Mouse (Mus musculus) frontal cortex, adult 2 months (tissue): ENCODE measurements around the gene Ntn1. TPM values are rescaled to one million over a fixed set of nuclear protein-coding genes. Genes with fewer than 3 reads are reported as not detected.
A peak's percentile ranks its signal among the peaks of the same experiment; 100 is the strongest.

Experiments
- DNase-seq, 2 experiments: peaks; one replicate each; pipeline ENCODE4 v3.0.0; 2022; ENCODE audit warnings: low spot score in 1 of 2; ENCODE audit errors: extremely low spot score in 1 of 2
- polyA plus RNA-seq: library from polyadenylated mRNA; depleted of rRNA; stranded (reverse); fragments of >200 nt; gene quantifications from 2 replicates; pipeline ENCODE4 v1.2.3, GENCODE M21; 2012; rRNA removed

The Ntn1 gene
- 6.0 and 6.2 TPM in 2 replicates for polyA plus RNA-seq

DNA sequence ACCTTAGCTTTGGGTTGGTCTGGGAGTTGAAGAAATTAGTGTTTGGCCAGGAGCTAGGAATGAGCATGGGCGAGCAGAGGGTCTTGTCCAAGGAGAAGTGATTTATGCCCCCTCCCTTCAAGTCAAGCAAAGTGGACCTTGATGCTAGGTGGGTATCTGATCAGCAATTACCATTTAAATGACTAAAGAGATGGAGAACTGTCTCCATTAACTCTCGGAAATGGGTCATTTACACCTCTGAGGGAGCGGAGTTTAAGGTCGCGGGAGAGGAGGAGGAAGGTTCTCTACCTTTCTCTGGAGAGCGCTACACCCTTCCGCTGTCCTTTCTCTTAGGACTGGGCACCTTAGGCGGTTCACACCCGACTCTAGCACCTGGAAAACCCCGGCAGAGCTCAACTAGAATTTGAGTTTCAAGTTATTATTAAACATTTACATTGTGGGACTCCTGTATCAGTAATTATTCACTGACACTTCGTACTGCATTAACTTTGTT lies at the start of gene Ntn1:
Ntn1 (minus strand) TSS at position 97 of the 493 bp plus-strand sequence.
- DNase-seq, result no peak

DNA sequence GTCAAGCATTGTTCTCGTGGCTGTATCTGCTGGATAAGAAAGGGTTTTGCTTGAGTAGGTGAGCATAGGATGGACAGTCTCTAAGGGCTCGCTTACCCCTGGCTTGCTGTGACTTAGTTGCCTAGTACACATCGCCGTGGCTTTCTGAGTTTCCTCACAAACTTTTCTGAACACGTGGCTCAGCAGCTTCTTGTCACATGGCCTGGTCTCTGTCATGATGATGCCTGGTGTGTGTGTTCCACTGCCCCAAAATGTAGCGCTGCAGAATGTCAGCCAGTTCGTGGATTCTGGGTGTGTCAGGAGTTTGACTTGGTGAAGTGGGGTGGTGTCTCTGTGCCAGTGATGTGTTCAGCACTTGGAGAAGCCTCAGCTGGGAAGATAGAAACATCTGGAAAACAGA lies 47.7 kb upstream of the Ntn1 start:
- no peak for DNase-seq

DNA sequence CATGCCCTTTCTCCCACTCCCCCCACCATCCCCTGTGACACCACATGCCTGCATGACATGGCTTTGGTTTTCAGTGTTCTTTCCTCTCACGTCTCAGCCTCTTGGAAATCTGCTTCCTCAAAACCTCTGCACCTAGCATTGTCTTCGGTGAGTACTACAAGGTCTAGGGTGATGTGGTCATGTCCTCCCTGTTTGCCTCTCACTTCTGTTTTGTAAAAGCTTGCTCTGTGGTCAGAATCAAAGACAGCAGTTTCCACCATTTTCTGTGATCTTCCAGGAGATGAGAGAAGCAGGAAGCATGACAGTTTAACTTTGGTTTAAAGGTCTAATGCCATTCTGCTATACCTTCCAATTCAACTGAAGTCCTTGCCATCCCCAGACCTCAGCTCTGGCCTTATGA lies 46.6 kb upstream of the Ntn1 start:
- no peak for DNase-seq

DNA sequence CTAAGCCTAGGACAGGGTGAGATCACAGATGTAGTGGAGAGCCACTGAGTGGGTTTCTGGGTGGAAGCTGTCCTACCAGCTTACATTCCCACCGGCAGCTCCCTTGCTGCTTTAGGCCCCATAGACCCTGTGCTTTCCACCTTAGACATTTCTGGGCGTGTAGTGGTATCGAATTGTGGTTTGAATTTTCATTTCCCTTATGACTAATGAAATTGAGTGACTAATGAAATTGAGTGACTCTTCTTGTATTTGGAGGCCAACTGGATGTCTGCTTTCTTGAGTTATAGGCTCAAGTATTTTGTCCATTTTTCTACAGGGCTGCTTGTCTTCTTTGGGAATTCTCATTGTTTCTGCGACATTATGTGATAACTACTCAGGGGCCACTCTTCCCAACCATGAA lies 45.9 kb upstream of the Ntn1 start:
- no peak for DNase-seq

DNA sequence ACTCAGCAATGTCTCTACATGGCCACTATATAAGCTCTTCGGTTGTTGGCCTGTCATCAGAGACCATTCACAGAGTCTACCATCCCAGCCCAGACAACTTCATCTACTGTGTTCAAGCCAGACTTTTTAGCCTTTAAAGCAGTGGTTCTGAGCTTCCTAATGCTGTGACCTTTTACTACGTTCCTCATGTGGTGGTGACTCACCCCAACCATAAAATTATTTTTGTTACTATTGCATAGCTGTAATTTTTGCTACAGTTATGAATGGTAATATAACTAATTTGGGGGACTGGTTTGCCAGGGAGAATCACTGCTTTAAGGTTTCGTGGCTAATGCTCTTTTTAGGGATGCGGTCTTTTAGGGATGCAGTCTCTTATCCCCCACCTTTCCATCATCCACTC lies 45.3 kb upstream of the Ntn1 start:
- no peak for DNase-seq

DNA sequence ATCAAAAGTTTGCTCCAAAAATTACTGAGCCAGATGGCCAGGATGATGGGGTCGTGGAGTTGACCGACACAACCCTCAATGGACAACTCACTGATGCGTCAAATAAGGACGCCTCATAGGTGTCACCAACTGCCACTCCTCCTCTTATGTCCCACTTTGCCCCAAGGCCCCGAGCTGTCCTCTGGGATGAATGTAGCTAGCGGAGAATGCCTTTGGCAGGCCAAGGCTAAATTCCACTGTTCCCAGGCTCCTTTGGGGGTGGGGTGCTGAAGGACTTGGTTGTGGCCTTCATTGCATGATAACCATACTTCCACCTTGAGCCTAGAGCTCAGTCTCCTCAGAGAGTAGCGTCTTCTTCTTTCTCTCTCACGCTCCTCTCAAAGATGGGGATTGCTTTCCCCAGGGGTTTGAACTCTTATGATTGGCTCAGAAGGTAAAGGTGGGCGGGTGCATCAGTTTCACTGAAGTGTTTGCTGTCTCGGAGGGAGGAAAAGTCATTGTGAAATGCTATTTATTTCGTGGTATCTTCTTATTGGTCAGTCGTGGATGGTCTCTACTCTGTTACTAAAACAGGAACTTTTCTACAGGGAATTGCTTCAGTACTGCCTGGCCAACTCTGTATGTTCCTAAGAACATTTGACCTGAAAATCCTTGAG lies 42.5 kb upstream of the Ntn1 start:
- DNase-seq, result no peak

DNA sequence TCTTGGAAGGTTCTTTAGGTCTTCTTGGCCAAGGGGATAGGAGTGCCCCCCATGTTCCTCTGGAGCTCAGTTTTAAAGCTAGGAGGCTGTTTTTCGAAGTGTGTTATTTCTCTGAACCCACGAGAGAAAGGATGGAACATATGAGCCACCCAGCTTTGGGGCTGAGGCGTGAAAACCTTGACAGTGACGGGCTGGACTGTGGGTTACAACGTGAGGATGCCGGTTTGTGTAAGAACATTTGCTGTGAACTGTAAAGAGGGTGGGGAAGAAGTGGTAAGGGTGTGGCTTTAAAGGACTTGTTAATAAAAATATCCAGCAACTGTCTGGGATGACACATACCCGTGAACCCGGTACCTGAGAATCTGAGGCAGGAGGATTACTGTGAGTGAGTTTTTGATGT lies 41.7 kb upstream of the Ntn1 start:
- no peak for DNase-seq

DNA sequence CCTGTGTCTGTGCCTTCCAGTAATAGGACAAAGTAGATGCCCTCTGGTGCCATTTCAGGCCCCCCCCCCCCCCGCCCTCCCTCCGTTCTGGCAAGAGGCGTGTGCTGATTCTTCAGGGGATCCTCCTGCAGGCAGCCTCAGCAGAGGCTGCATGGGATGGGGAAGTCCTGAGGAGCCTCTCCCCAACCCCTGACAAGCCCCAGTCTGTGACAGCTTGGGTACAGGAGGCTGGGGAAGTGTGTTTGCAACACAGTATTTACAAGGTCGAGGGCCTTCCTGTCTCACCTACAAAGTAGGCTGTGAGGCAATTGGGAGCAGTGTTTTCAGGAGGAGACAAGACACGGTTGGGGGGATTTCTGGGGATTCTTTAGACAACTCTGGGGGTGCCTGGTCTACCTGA lies 40.3 kb upstream of the Ntn1 start:
- no peak for DNase-seq

DNA sequence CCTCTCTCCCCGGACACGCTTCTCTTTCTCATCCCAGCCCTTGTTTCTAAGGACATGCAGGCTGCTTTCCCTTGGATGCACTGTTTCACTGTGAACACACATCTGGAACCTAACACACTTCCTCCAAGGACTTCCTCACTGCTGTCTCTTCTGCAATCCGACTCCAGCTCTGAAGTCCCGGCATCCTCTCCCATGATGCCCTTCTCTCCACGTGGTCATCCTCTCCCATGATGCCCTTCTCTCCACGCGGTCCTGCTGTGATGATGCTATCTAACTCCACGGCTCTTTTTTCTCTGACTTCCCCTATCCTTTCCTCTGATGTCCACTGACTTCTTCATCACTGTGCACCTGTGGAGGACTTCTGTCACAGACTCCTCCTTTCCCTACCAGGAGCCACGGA lies 39.5 kb upstream of the Ntn1 start:
- no peak for DNase-seq

DNA sequence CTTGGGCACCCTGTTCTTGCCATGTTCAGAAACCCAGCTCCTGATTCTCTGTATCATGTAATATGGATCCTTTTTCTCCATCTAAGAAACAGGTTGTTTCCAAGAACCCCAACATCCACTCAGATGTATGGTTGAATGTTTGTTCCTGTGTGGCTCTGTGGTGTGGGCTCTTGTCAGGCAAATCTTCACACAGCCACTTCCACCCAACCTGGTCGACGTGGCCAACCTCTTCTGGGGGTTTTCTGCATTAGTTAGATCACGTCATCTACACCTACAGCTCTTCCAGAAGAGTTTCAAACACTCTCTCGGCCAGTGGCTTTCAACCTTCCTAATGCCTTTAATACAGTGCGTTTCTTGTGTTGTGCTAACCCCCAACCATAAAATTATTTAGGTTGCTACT lies 35.8 kb upstream of the Ntn1 start:
- no peak for DNase-seq

DNA sequence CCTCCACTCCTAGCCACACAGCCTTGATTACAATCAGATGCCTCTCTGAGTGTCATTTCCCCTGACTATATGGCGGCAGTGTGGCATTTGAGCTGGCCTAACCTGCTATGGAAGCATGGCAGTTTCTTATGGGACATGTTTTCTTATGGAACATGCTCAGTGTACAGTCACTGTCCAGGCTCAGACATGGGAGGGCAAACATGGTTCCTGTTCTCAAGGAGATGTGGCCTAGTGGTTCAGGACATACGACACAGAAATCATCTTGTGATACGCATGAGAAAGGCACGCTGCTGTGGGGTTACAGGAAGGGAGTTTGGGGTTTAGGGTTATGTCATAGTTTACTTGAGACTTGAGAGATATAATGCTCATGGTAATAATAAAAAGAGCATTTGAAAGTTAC lies 35.0 kb upstream of the Ntn1 start:
- no peak for DNase-seq

DNA sequence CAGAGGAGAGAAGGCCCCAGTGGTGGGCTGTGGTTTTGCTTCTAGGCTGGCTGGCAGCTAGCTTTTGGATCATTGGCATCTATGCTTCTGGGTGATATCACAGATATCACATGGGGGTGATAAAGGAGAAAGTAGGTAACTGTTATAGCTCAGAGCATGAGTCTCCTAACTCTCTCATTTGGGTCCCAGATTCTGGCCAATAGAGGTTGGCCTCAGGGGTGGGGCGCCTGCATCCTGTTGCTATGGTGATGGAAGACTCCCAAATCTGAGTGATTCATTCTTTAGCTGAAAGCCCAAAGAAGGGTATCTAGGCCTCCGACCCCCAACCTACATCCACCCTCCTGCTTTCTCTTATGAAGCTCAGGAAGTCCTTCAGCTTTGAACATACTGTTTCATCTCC lies 34.1 kb upstream of the Ntn1 start:
- DNase-seq, result no peak

DNA sequence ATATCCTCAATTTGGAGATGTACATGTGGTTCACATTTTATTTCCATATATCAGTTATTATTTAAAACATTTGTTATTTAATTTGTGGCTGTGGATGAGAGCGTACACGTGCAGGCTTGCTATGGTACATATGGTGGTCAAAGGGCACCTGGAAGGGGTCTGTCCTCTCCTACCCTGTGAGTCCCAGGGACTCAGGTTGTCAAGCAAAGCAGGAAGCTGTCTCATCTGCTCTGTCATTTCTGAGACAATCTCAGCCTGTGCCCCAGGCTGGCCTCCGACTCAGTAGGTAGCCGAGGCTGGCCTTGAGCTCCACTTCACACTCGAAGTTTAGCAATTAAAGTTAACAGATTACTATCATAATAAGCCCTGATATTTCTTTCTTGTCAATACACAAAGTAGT lies 32.9 kb upstream of the Ntn1 start:
- DNase-seq, result no peak

DNA sequence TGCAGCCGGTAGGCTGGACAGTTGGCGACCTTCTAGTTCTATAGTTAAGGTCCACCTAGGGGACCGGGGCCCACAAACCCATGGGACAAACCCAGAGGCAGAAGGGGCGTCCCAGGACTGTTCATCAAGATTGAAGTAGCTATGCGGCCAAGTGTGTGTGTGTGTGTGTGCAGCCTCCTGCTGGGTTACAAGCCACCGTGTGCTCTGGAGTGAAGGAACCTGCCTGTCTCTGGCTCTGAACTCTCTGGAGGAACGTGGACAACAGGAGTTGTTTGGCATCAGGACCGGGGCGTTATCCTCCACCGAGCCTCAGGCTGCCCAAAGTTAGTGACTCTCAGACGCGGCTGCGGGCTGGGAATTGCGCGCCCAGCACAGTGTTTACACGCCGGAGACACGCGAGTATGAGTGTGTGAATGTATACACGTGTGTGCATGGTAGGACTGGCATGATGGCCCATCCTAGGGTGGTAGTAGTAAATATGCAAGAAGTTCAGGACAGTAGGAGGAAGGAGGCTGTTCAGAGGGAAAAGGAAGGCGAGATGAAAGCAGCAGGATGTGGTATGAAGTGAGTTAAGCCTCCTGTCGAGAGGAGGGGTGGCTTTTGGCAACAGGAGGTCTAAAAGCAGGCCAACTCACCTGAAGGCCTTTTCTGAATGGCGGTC lies 31.9 kb upstream of the Ntn1 start:
- DNase-seq, result no peak

DNA sequence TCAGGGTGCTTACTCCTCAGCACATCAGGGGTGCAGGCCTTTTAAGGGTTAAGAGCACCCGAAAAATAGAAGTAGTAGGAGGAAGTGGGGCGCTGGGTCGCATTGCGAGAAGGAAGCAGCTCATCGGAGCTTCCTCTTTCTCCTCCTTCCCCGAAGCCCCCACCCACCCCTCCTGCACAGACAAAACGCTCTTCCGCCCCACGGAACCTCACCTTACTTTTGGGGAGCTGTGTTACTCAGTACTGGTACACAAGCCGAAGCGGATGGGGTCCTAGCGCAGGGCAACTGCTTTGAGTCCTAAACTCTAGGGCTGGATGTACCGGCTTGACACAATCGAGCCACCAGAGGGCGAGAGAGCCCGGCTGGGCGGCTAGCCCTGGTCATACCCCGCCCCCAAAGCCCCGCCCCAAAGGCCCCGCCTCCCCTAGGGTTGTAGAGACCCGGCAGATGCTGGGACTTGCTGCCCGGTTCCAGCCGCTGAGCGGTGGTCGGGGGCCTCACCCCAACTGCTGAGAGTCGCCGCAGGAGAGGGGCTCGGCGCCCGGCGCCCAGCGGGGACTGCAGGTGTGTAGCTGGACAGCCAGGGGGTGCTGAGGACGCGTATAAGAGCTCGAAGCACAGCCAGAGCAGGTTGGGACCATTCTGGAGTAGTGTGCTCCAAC lies 31.2 kb upstream of the Ntn1 start, which contains the start of gene Pik3r5:
Pik3r5 (plus strand) TSS at position 423 of the 662 bp plus-strand sequence.
- peak; percentile 8 to 72 for DNase-seq

DNA sequence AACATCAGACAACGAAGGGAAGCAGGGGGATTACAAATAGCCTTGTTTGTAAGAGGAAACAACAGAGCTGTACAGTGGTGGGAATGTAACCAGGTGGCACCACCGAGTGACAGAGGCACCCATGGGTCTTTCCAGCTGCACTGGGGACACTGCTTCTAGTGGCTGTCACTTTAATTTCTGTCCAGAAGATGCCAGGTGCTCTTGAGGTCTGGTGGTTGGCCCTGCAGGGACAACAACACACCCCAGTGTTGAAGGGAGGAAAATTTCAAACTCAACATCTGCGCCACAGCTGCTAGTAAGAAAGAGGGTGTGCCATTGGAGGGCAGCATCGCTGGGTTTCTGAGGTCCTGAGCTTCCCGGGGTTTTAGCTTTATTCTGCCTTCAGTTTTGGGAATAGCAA lies 30.0 kb upstream of the Ntn1 start:
- DNase-seq, result no peak

DNA sequence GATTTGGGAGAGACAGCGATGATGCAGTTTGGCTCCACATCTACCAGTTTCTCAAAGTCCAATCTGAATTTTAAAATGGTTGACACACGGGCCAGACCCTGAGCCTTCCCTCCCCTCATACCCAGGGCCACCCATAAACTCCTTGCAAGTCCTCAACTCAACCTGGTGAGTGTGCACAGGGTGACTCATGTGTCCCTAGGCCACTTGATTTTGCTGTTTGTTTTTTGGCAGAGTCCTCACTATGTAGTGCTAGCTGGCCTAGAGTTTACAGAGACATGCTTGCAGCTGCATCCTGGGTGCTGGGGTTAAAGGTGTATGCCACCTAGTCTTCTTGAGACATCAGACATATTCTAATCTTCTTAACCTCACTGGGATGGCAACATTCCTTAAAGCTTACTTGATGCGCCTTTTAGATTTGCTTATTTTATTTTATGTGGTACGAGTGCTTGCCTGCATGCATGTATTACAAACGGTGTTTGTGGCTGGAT lies 26.5 kb upstream of the Ntn1 start:
- DNase-seq, result no peak

DNA sequence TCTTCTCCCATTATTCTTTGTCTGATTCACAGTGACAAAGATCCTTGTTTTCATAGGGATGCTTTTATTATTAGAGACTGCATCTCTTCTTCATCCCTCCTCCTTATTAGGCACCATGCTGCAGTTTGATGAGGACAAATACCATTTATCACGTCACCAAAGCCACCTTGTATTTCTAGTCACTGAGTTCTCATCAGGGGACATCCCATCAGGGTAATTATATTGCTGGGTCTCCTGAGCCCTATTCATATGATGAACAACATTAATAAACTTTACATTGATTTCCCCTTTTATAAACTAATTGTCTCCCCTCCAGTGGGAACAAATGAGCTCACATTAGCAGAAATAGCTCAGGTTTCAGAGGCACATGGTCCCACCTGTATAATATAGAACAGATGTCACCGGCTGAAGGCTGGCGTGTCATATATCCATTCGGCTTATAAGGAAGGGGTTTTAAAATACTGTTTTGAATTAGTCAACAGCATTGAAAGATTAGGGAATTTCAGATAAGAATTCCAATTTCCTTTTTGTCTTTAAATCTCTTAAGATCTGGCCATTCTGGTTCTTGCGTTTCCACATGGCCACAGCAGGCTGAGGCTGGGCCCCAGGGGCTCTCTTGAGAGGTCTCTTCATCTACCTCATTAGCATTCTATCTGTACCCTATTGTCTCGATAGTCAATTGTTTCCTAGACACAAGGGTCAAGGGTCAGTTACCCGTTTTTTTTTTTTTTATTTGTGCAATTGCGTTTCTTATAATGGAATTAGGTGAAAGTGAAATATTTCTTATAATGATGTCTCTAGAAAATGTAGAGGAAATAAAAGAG lies 25.1 kb upstream of the Ntn1 start:
- no peak for DNase-seq

DNA sequence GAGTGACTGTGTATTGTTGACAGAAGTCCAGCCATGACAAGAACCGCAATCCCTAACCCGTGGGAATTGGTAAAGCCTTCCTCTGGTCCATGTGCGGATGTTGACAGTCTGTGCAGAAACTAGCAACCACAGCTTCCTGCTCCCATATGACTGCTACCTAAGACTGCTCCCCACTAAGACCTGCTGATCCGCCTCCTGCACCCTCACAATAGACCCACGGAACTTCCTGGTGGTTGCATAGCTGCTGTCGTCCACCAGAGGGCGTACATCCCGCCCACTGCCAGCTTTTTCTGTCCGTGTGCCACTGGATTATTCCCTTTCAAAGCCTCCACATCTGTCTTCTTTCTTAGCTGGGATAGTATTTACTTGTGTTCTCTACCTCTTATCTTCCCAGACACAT lies 17.2 kb upstream of the Ntn1 start:
- DNase-seq, result peak in 1 of 2 experiments; percentile 48

DNA sequence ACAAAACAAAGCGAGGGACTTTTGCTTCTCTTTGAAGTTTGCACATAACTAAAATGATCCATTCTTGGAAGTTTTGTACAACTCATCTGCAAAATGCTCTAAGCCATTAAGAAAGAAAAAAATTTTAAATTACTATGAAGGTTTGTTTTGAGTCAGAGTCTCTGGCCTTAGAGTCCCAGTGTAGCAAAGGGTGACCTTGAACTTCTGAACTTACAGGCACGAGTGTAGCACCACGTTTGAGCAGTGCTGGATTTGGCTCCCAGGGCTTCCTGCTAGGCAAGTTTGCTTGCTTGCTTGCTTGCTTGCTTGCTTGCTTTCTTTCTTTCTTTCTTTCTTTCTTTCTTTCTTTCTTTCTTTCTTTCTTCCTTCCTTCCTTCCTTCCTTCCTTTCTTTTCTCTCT lies 16.4 kb upstream of the Ntn1 start:
- DNase-seq, result no peak

DNA sequence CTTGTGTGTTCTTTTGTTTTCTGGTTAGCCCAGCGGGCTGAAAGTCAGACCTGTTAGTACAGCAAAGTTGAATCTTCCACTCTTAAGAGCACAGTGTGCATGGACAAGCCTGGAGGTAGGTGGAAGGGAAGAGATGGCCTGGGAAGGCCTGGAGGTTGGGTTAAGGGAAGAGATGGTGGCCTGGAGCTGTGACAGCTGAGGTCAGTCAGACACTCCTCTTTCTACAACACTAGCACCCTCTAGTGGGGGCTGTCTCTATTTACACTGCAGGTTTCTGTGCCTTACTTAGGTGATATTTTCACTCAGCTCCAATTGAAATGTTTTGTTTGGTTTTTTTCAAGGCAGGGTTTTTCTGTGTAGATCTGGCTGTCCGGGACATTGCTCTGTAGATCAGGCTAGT lies 7.5 kb upstream of the Ntn1 start:
- peak; percentile 29 to 90 for DNase-seq
